Mouse (Mus musculus): ENCODE data around the gene Tbk1. TPM values are rescaled to one million over a fixed set of nuclear protein-coding genes. Genes with fewer than 3 reads are reported as not detected.

The Tbk1 gene
- 77.1 TPM for polyA plus RNA-seq (2017; shearing (Covaris generic))

DNA sequence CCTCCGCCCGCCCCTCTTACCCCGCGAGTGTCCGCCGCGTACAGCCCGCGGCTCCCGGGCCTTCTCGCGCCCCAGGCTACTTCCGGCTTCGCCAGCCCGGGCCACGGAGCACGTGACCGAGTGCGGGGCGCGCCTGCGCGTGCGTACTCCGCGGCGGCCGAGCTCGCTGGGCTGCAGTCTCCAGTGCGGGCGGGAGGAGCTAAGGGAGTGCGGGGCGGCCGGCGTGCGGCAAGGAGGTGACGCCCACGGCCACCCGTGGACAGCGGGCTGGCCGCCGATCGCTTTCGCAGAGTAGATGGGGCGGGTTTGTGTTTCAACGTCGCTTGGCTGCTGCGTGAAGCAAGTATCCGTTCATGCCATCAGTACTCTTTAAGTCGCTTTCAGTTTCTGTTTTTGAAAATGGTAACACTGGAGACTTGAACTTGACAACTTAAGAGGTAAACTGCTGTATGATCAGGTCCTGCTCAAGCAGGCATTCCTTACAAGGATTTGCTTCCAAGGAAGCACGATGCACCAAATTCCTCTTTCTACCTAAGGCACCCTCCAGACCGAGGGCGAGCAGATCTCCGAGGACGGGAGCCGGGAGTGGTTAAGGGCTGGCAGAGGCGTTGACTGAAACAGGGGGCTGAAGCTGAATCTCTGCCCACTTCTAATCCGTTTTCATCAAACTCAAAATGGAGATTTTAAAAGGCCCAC lies at the start of gene Tbk1:
Gene Tbk1 (minus strand): TSS at position 113 of the 696 bp plus-strand sequence.

DNA sequence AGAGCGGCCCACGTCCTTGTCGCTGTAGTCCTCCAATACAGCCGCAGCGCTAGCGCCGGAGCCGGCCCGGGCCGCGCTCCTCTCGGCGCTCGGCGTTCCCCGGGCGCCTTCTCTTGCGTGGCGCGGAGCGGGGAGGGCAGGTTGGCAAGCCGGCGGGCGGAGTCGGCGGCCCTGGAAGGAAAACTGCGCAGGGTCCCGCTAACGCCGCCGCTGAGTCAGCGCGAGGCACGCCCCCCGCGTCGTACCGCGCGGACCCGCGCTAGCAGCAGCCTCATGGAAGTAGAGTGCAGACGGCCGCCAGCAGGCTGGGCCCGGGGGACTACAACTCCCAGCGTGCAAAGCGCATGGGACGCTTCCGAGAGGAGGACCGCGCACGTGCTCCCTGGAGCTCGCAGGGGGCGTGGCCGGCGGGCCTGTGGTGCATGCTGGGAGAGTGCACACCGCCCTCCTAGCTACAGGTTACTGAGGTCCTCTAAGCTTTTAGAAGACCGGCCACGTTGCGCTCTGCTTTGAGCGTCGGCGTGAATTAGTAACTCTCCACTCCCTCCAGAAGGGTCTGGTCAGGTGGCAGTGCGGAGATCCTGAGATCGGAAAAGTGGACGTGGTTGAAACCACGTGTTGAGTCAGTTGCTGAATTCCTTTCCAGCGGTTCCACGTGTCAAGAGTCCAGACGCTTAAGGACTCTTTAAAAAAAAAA lies 39.7 kb upstream of the Tbk1 start, which contains the start of gene Xpot:
Gene Xpot (minus strand): TSS at position 147 of the 697 bp plus-strand sequence.

Other genes starting within 250 kb of the Tbk1 start
- gene Tbc1d30, start 235.5 kb downstream of the Tbk1 start, polyA plus RNA-seq (2017; shearing (Covaris generic)) = 14.6 TPM
- gene Gns, start 221.7 kb downstream of the Tbk1 start, polyA plus RNA-seq (2017; shearing (Covaris generic)) = 27.3 TPM
- gene Rassf3, start 110.4 kb downstream of the Tbk1 start, polyA plus RNA-seq (2017; shearing (Covaris generic)) = 62.1 TPM
- gene Xpot, start 39.5 kb upstream of the Tbk1 start, polyA plus RNA-seq (2017; shearing (Covaris generic)) = 41.7 TPM
- gene D930020B18Rik, start 54.8 kb upstream of the Tbk1 start, polyA plus RNA-seq (2017; shearing (Covaris generic)) = not detected
- 5.6 TPM for gene BC048403, start 153.2 kb upstream of the Tbk1 start, polyA plus RNA-seq (2017; shearing (Covaris generic))